Mouse (Mus musculus) limb, embryonic 15.5 days (tissue): ENCODE measurements around the gene Scamp3. TPM values are rescaled to one million over a fixed set of nuclear protein-coding genes. Genes with fewer than 3 reads are reported as not detected.

Source experiments
- ATAC-seq: fragments of 200-750 bp; cut with Nextera tagmentation; 2 replicates; pipeline ENCODE4 v1.8.0; 2017; ENCODE audit warnings: low read depth, moderate TSS enrichment; ENCODE audit not compliant: insufficient number of reproducible peaks, low FRiP score, low TSS enrichment
- H3K27ac ChIP-seq: fragments of 300-500 bp; sonication (generic); 2 replicates; pipeline ENCODE4 v1.5.1; 2015; ENCODE audit warnings: moderate library complexity, mild to moderate bottlenecking, inconsistent platforms
- H3K27me3 ChIP-seq: fragments of 300-500 bp; sonication (generic); 2 replicates; pipeline ENCODE4 v1.6.1; 2015; ENCODE audit warnings: inconsistent platforms
- H3K36me3 ChIP-seq: fragments of 300-500 bp; sonication (generic); 2 replicates; pipeline ENCODE4 v1.6.1; 2015; ENCODE audit warnings: inconsistent platforms
- H3K4me1 ChIP-seq: fragments of 300-500 bp; sonication (generic); 2 replicates; pipeline ENCODE4 v1.6.1; 2015; ENCODE audit warnings: inconsistent platforms
- H3K4me2 ChIP-seq: fragments of 300-500 bp; sonication (generic); 2 replicates; pipeline ENCODE4 v1.6.1; 2015; ENCODE audit warnings: mild to moderate bottlenecking, inconsistent platforms
- H3K4me3 ChIP-seq: fragments of 300-500 bp; sonication (generic); 2 replicates; pipeline ENCODE4 v1.5.1; 2015; ENCODE audit warnings: mild to moderate bottlenecking, inconsistent platforms
- H3K9ac ChIP-seq: fragments of 300-500 bp; sonication (generic); 2 replicates; pipeline ENCODE4 v1.6.1; 2015; ENCODE audit warnings: inconsistent platforms
- H3K9me3 ChIP-seq: fragments of 300-500 bp; sonication (generic); 2 replicates; pipeline ENCODE4 v1.6.1; 2016; ENCODE audit warnings: inconsistent platforms
- WGBS: fragments of 180-500 bp; shearing (Covaris S2); methylation state at CpG from one replicate; pipeline ENCODE4 v1.1.7; 2015; 5-methylcytosine and 5-hydroxymethylcytosine counted together
- polyA plus RNA-seq: library from polyadenylated mRNA; unstranded; fragments of >200 nt; fragmentation: Nextera tagmentation; extraction: Ambion mirVana; gene quantifications from 2 replicates; pipeline ENCODE4 v1.2.1, GENCODE M21; 2015

Gene Scamp3
- polyA plus RNA-seq, 1 experiment from 2014 or later: 101 TPM

GRCm38 (mm10) chr3:89164506-89165267, 12.6 kb upstream of the Scamp3 start, which contains the start of gene Clk2:
Clk2 (plus strand) TSS chr3:89164795.
- peaks cover 29% of the 10 kb centered on the region for H3K4me1 ChIP-seq
- peak; percentile 92 for ATAC-seq
- H3K27ac ChIP-seq: peak within 1 kb of the TSS; percentile 98
- peaks cover 33% of the 10 kb centered on the region for H3K36me3 ChIP-seq
- under 1% methylated on average over 75 of the region's 79 CpGs for WGBS
- H3K9ac ChIP-seq: peak within 1 kb of the TSS; percentile 89
- no peaks in the 10 kb centered on the region for H3K9me3 ChIP-seq
- H3K4me2 ChIP-seq: peak within 1 kb of the TSS; percentile 66
- H3K4me3 ChIP-seq: peak within 1 kb of the TSS; percentile 89
- H3K27me3 ChIP-seq: peaks cover 3% of the 10 kb centered on the region

- Histone ChIP-seq H3K9me3 (no peaks in the 10 kb centered on the region), H3K4me1 (peaks cover 22% of the 10 kb centered on the region), H3K36me3 (peaks cover 40% of the 10 kb centered on the region), H3K27ac (peak overlapping the region; percentile 98), H3K27me3 (no peaks in the 10 kb centered on the region), H3K9ac (peak overlapping the region; percentile 89), H3K4me2 (peak overlapping the region; percentile 66), H3K4me3 (peak overlapping the region; percentile 89)
- ATAC-seq: no peak
- 12% methylated on average over 12 of the region's 12 CpGs for WGBS
Observed at GRCm38 (mm10) chr3:89165268-89165870, 11.9 kb upstream of the Scamp3 start.

- Histone ChIP-seq H3K36me3 (peaks cover 53% of the 10 kb centered on the region), H3K27ac (no peak overlapping the region), H3K27me3 (no peaks in the 10 kb centered on the region), H3K9ac (no peak overlapping the region), H3K4me1 (peaks cover 21% of the 10 kb centered on the region), H3K9me3 (no peaks in the 10 kb centered on the region), H3K4me2 (no peak overlapping the region), H3K4me3 (no peak overlapping the region)
- no peak for ATAC-seq
- 89% methylated on average over 19 of the region's 19 CpGs for WGBS
Observed at GRCm38 (mm10) chr3:89166945-89167344, 10.3 kb upstream of the Scamp3 start.

- no peak overlapping the region for H3K9ac ChIP-seq
Observed at GRCm38 (mm10) chr3:89174844-89175243, 2.4 kb upstream of the Scamp3 start.

GRCm38 (mm10) chr3:89175544-89175943, 1.7 kb upstream of the Scamp3 start:
- ATAC-seq: no peak
- H3K36me3 ChIP-seq: peaks cover 73% of the 10 kb centered on the region

More at GRCm38 (mm10) chr3:89174844-89175243, 2.4 kb upstream of the Scamp3 start:
- Histone ChIP-seq H3K4me3 (no peak overlapping the region), H3K4me2 (no peak overlapping the region), H3K4me1 (peaks cover 16% of the 10 kb centered on the region), H3K27me3 (no peaks in the 10 kb centered on the region), H3K27ac (no peak overlapping the region), H3K9me3 (no peaks in the 10 kb centered on the region), H3K36me3 (peaks cover 73% of the 10 kb centered on the region)
- ATAC-seq: no peak
- 94% methylated on average over 11 of the region's 11 CpGs for WGBS

GRCm38 (mm10) chr3:89176421-89176820, 852 bp upstream of the Scamp3 start:
- ATAC-seq: no peak
- no peak overlapping the region for H3K4me3 ChIP-seq
- 83% methylated on average over 7 of the region's 7 CpGs for WGBS
- H3K27ac ChIP-seq: no peak overlapping the region
- H3K9me3 ChIP-seq: no peaks in the 10 kb centered on the region
- H3K9ac ChIP-seq: no peak overlapping the region
- no peak overlapping the region for H3K4me2 ChIP-seq
- H3K36me3 ChIP-seq: peaks cover 74% of the 10 kb centered on the region
- H3K4me1 ChIP-seq: peaks cover 16% of the 10 kb centered on the region
- H3K27me3 ChIP-seq: no peaks in the 10 kb centered on the region

More at GRCm38 (mm10) chr3:89175544-89175943, 1.7 kb upstream of the Scamp3 start:
- H3K27ac ChIP-seq: no peak overlapping the region
- 90% methylated on average over 10 of the region's 10 CpGs for WGBS
- H3K9me3 ChIP-seq: no peaks in the 10 kb centered on the region
- H3K27me3 ChIP-seq: no peaks in the 10 kb centered on the region
- peaks cover 16% of the 10 kb centered on the region for H3K4me1 ChIP-seq
- no peak overlapping the region for H3K9ac ChIP-seq
- H3K4me2 ChIP-seq: no peak overlapping the region
- H3K4me3 ChIP-seq: no peak overlapping the region

- Histone ChIP-seq H3K9me3 (no peaks in the 10 kb centered on the region), H3K27ac (peak overlapping the region; percentile 86), H3K4me3 (peak overlapping the region; percentile 79), H3K36me3 (peaks cover 69% of the 10 kb centered on the region), H3K27me3 (no peaks in the 10 kb centered on the region), H3K4me2 (peak overlapping the region; percentile 81), H3K4me1 (peaks cover 20% of the 10 kb centered on the region), H3K9ac (peak overlapping the region; percentile 85)
- ATAC-seq: no peak
- WGBS: 6% methylated on average over 6 of the region's 6 CpGs
Observed at GRCm38 (mm10) chr3:89178107-89178385, 773 bp downstream of the Scamp3 start.

- no peak for ATAC-seq
- 91% methylated on average over 11 of the region's 11 CpGs for WGBS
- H3K36me3 ChIP-seq: peaks cover 59% of the 10 kb centered on the region
- H3K4me1 ChIP-seq: peaks cover 28% of the 10 kb centered on the region
- H3K9ac ChIP-seq: peak overlapping the region; percentile 17; the same call in 1 of the 2 replicates
- no peak overlapping the region for H3K27ac ChIP-seq
- H3K4me2 ChIP-seq: 0 out of 2 replicates have a peak overlapping the region, but pooled peaks have one; percentile 81
- no peak overlapping the region for H3K4me3 ChIP-seq
- H3K27me3 ChIP-seq: no peaks in the 10 kb centered on the region
- H3K9me3 ChIP-seq: no peaks in the 10 kb centered on the region
Observed at GRCm38 (mm10) chr3:89179056-89179455, 1.8 kb downstream of the Scamp3 start.

GRCm38 (mm10) chr3:89181749-89182500, 4.7 kb downstream of the Scamp3 start:
- Histone ChIP-seq H3K4me2 (no peak overlapping the region), H3K4me3 (no peak overlapping the region), H3K4me1 (peaks cover 46% of the 10 kb centered on the region), H3K27ac (peak overlapping the region; percentile 87), H3K27me3 (no peaks in the 10 kb centered on the region), H3K36me3 (peaks cover 41% of the 10 kb centered on the region), H3K9ac (no peak overlapping the region), H3K9me3 (no peaks in the 10 kb centered on the region)
- no peak for ATAC-seq
- 91% methylated on average over 27 of the region's 27 CpGs for whole genome bisulfite sequencing

- H3K4me2 ChIP-seq: peak overlapping the region; percentile 90
- peak overlapping the region; percentile 69 for H3K4me3 ChIP-seq
- WGBS: 47% methylated on average over 7 of the region's 7 CpGs
- ATAC-seq: no peak
- no peak overlapping the region for H3K9ac ChIP-seq
- H3K36me3 ChIP-seq: peaks cover 48% of the 10 kb centered on the region
- H3K9me3 ChIP-seq: no peaks in the 10 kb centered on the region
- no peaks in the 10 kb centered on the region for H3K27me3 ChIP-seq
- peak overlapping the region; percentile 87 for H3K27ac ChIP-seq
- H3K4me1 ChIP-seq: peaks cover 46% of the 10 kb centered on the region
Observed at GRCm38 (mm10) chr3:89182531-89183057, 5.3 kb downstream of the Scamp3 start.

GRCm38 (mm10) chr3:89183058-89183958, 6.0 kb downstream of the Scamp3 start, which contains the start of gene Fam189b:
Fam189b (plus strand) TSS chr3:89183143.
- peak; percentile 93 for ATAC-seq

More at GRCm38 (mm10) chr3:89183058-89183958, 6.0 kb downstream of the Scamp3 start, which contains the start of gene Fam189b:
- peak within 1 kb of the TSS; percentile 90 for H3K4me2 ChIP-seq
- no peaks in the 10 kb centered on the region for H3K27me3 ChIP-seq
- 6% methylated on average over 39 of the region's 39 CpGs for WGBS
- H3K27ac ChIP-seq: peak within 1 kb of the TSS; percentile 87
- peak within 1 kb of the TSS; percentile 69 for H3K4me3 ChIP-seq
- H3K36me3 ChIP-seq: peaks cover 55% of the 10 kb centered on the region
- peak within 1 kb of the TSS; percentile 62 for H3K9ac ChIP-seq
- no peaks in the 10 kb centered on the region for H3K9me3 ChIP-seq
- H3K4me1 ChIP-seq: peaks cover 43% of the 10 kb centered on the region
